Mouse (Mus musculus) liver, adult 2 months (tissue): ENCODE measurements around the gene Klhdc7a. TPM values are rescaled to one million over a fixed set of nuclear protein-coding genes. Genes with fewer than 3 reads are reported as not detected.

Source experiments
- DNase-seq: peaks from one replicate; pipeline ENCODE4 v3.0.0-alpha.2; 2011; ENCODE audit warnings: low read depth, low spot score; ENCODE audit errors: extremely low read depth
- H3K27ac ChIP-seq: fragments of 200-500 bp; replicated peaks from 2 replicates; pipeline ENCODE4 v1.5.1; 2012; ENCODE audit warnings: low read depth, mild to moderate bottlenecking, control low read depth, inconsistent platforms, low read length; ENCODE audit not compliant: insufficient read depth
- H3K27me3 ChIP-seq: fragments of 200-500 bp; 2 replicates; pipeline ENCODE4 v1.6.1; 2012; ENCODE audit warnings: mild to moderate bottlenecking, moderate library complexity, low read length, inconsistent platforms; ENCODE audit not compliant: control insufficient read depth, insufficient read depth
- H3K36me3 ChIP-seq: fragments of 200-500 bp; 2 replicates; pipeline ENCODE4 v1.6.1; 2012; ENCODE audit warnings: low read length, inconsistent platforms; ENCODE audit not compliant: control insufficient read depth, insufficient read depth
- H3K4me1 ChIP-seq: fragments of 200-500 bp; 2 replicates; pipeline ENCODE4 v1.6.1; 2011; ENCODE audit warnings: low read length; ENCODE audit not compliant: control insufficient read depth, insufficient read depth
- H3K4me3 ChIP-seq: fragments of 200-500 bp; 2 replicates; pipeline ENCODE4 v1.5.1; 2011; ENCODE audit warnings: low read depth, mild to moderate bottlenecking, control low read depth, low read length, moderate library complexity; ENCODE audit not compliant: insufficient read depth
- H3K79me2 ChIP-seq: fragments of 200-500 bp; 2 replicates; pipeline ENCODE4 v1.6.1; 2012; ENCODE audit warnings: inconsistent platforms, mild to moderate bottlenecking, low read length, moderate library complexity; ENCODE audit not compliant: control insufficient read depth, insufficient read depth
- H3K9ac ChIP-seq: fragments of 200-500 bp; 2 replicates; pipeline ENCODE4 v1.6.1; 2012; ENCODE audit warnings: low read depth, mild to moderate bottlenecking, control low read depth, inconsistent platforms, low read length
- CTCF ChIP-seq: fragments of 200-500 bp; IDR thresholded peaks from 2 replicates; pipeline ENCODE4 v1.5.1; 2011; ENCODE audit warnings: low read depth, low read length, control low read depth
- POLR2A ChIP-seq: fragments of 200-500 bp; IDR thresholded peaks from 2 replicates; pipeline ENCODE4 v1.6.1; 2011; ENCODE audit warnings: low read length, control low read depth; ENCODE audit not compliant: insufficient read depth; ENCODE audit errors: extremely low read depth
- WGBS: fragments of 180-500 bp; shearing (Covaris S2); methylation state at CpG from one replicate; pipeline ENCODE4 v1.1.7; 2018; 5-methylcytosine and 5-hydroxymethylcytosine counted together
- polyA plus RNA-seq: library from polyadenylated mRNA; depleted of rRNA; stranded (reverse); fragments of >200 nt; gene quantifications from 2 replicates; pipeline ENCODE4 v1.2.3, GENCODE M21; 2012; rRNA removed
- total RNA-seq: library from RNA; depleted of rRNA; stranded (reverse); fragments of >200 nt; gene quantifications from 2 replicates; pipeline ENCODE4 v1.2.3, GENCODE M21; 2014; rRNA removed

Gene Klhdc7a
- total and polyA plus RNA-seq, 2 experiments: 5.2 to 7.8 TPM

GRCm38 (mm10) chr4:139925275-139926160 is 42.3 kb downstream of the Klhdc7a start:
- no peak for TF ChIP-seq CTCF
- H3K27me3 ChIP-seq: no peaks in the 10 kb centered on the region
- H3K27ac ChIP-seq: no peak overlapping the region
- H3K4me1 ChIP-seq: no peaks in the 10 kb centered on the region
- no peaks in the 10 kb centered on the region for H3K79me2 ChIP-seq
- no peak overlapping the region for H3K4me3 ChIP-seq
- no peak for DNase-seq
- no peaks in the 10 kb centered on the region for H3K36me3 ChIP-seq
- no peak overlapping the region for H3K9ac ChIP-seq
- 22% methylated on average over 34 of the region's 34 CpGs for WGBS

GRCm38 (mm10) chr4:139916731-139917130 is 51.1 kb downstream of the Klhdc7a start:
- WGBS: 72% methylated on average over 7 of the region's 7 CpGs
- no peak overlapping the region for H3K9ac ChIP-seq
- DNase-seq: no peak

More at GRCm38 (mm10) chr4:139916731-139917130, 51.1 kb downstream of the Klhdc7a start:
- H3K36me3 ChIP-seq: no peaks in the 10 kb centered on the region
- H3K27ac ChIP-seq: no peak overlapping the region
- no peak overlapping the region for H3K4me3 ChIP-seq
- H3K79me2 ChIP-seq: no peaks in the 10 kb centered on the region
- TF ChIP-seq CTCF (no peak), POLR2A (no peak)
- H3K4me1 ChIP-seq: no peaks in the 10 kb centered on the region
- H3K27me3 ChIP-seq: no peaks in the 10 kb centered on the region

Other genes starting within 250 kb of the Klhdc7a start
- not detected in 2 replicates for gene Pax7, start 134.5 kb downstream of the Klhdc7a start, total RNA-seq
- not detected in 2 replicates for gene Pax7, start 134.5 kb downstream of the Klhdc7a start, polyA plus RNA-seq